Mouse (Mus musculus) gastrocnemius, adult 8-10 months (tissue): ENCODE results near the gene Olfr221. TPM values are rescaled to one million over a fixed set of nuclear protein-coding genes. Genes with fewer than 3 reads are reported as not detected.
A peak's percentile ranks its signal among the peaks of the same experiment; 100 is the strongest.
"Not testable (repeated sequence)": the region's sequence is repeated elsewhere in the genome, so short reads cannot be mapped to it uniquely, and the experiment has no call there.

Experiments used
- DNase-seq, 2 experiments: peaks; one replicate each; pipeline ENCODE4 v3.0.0; 2022; ENCODE audit warnings: low spot score in 2 of 2
- total RNA-seq, 4 experiments: library from RNA; stranded (reverse); gene quantifications; 2 replicates each; pipeline ENCODE4 v1.2.4; 2022

The Olfr221 gene
- not detected for total RNA-seq

- not testable (repeated sequence) for DNase-seq
Observed at GRCm38 (mm10) chr14:52042359-52042758, at the start of gene Olfr221. TSS of gene Olfr221 (minus strand) at chr14:52042459.

- no peak for DNase-seq
Observed at GRCm38 (mm10) chr14:52083083-52083482, 40.8 kb upstream of the Olfr221 start.

- DNase-seq: no peak
Observed at GRCm38 (mm10) chr14:52071599-52072137, 29.4 kb upstream of the Olfr221 start.

- DNase-seq: no peak
Observed at GRCm38 (mm10) chr14:52066135-52066534, 23.9 kb upstream of the Olfr221 start.

- DNase-seq: no peak
Observed at GRCm38 (mm10) chr14:52061798-52062197, 19.5 kb upstream of the Olfr221 start.

GRCm38 (mm10) chr14:52060800-52061199 lies 18.5 kb upstream of the Olfr221 start:
- DNase-seq: no peak

GRCm38 (mm10) chr14:52059982-52060381 lies 17.7 kb upstream of the Olfr221 start:
- DNase-seq: no peak

GRCm38 (mm10) chr14:52052720-52053119 lies 10.5 kb upstream of the Olfr221 start:
- DNase-seq: not testable (repeated sequence)

GRCm38 (mm10) chr14:52045966-52046565 lies 3.8 kb upstream of the Olfr221 start:
- DNase-seq: no peak

- no peak for DNase-seq
Observed at GRCm38 (mm10) chr14:52044901-52045678, 2.8 kb upstream of the Olfr221 start.

GRCm38 (mm10) chr14:52043446-52043845 lies 1.2 kb upstream of the Olfr221 start:
- no peak for DNase-seq

GRCm38 (mm10) chr14:52039332-52039731 lies 2.9 kb downstream of the Olfr221 start:
- DNase-seq: no peak

GRCm38 (mm10) chr14:52035926-52036325 lies 6.3 kb downstream of the Olfr221 start:
- DNase-seq: no peak

GRCm38 (mm10) chr14:52026342-52026741 lies 15.9 kb downstream of the Olfr221 start:
- DNase-seq: no peak

GRCm38 (mm10) chr14:52024133-52024532 lies 18.1 kb downstream of the Olfr221 start:
- DNase-seq: no peak

GRCm38 (mm10) chr14:52022709-52023459 lies 19.4 kb downstream of the Olfr221 start:
- DNase-seq: peak; percentile 75 to 82

- DNase-seq: no peak
Observed at GRCm38 (mm10) chr14:52022244-52022708, 20.0 kb downstream of the Olfr221 start.

- no peak for DNase-seq
Observed at GRCm38 (mm10) chr14:52021568-52022212, 20.6 kb downstream of the Olfr221 start.

- DNase-seq: no peak
Observed at GRCm38 (mm10) chr14:52021138-52021529, 21.1 kb downstream of the Olfr221 start.

GRCm38 (mm10) chr14:52020486-52021137 lies 21.6 kb downstream of the Olfr221 start, which contains the start of gene Zfp219:
TSS of gene Zfp219 (minus strand) at chr14:52020733.
- peak; percentile 66 to 73 for DNase-seq
